Mouse (Mus musculus): ENCODE data around the gene Tekt3. TPM values are rescaled to one million over a fixed set of nuclear protein-coding genes. Genes with fewer than 3 reads are reported as not detected.
A peak's percentile ranks its signal among the peaks of the same experiment; 100 is the strongest.

Tekt3 gene
- polyA plus RNA-seq, 1 experiment from 2014 or later = not detected

- Histone ChIP-seq H3K36me3 (ENCODE audit: control insufficient read depth, insufficient read depth, low read length) (no peaks in the 10 kb centered on the region), H3K27ac (ENCODE audit: low read depth, low read length) (no peak overlapping the region), H3K27me3 (ENCODE audit: control insufficient read depth, insufficient read depth, low read length) (peaks cover 5% of the 10 kb centered on the region), H3K9me3 (replicated peaks; ENCODE audit: control insufficient read depth, low read length) (no peaks in the 10 kb centered on the region), H3K4me3 (ENCODE audit: low read depth, low read length) (peak overlapping the region; percentile 76), H3K4me2 (peak overlapping the region; percentile 96), H3K9ac (ENCODE audit: low read depth, low read length) (no peak overlapping the region), H3K4me1 (ENCODE audit: control insufficient read depth, insufficient read depth, low read length) (peaks cover 34% of the 10 kb centered on the region)
- WGBS (ENCODE audit: insufficient replicate concordance) = 56% methylated on average over 8 of the region's 8 CpGs
- ATAC-seq (replicated peaks; ENCODE audit: insufficient number of reproducible peaks, low FRiP score, low TSS enrichment) = no peak
Measured at GRCm38 (mm10) chr11:63130497-63130896, 69.0 kb downstream of the Tekt3 start.

- peaks cover 5% of the 10 kb centered on the region for H3K27me3 ChIP-seq (ENCODE audit: control insufficient read depth, insufficient read depth, low read length)
- WGBS (ENCODE audit: insufficient replicate concordance) = 4% methylated on average over 33 of the region's 33 CpGs
- no peaks in the 10 kb centered on the region for H3K36me3 ChIP-seq (ENCODE audit: control insufficient read depth, insufficient read depth, low read length)
- H3K4me1 ChIP-seq (ENCODE audit: control insufficient read depth, insufficient read depth, low read length) = peaks cover 33% of the 10 kb centered on the region
- H3K4me3 ChIP-seq (ENCODE audit: low read depth, low read length) = peak overlapping the region; percentile 76
- peak overlapping the region; percentile 12; the same call in 1 of the 2 replicates for H3K27ac ChIP-seq (ENCODE audit: low read depth, low read length)
- H3K9ac ChIP-seq (ENCODE audit: low read depth, low read length) = peak overlapping the region; percentile 74
- peak; percentile 55; the same call in 1 of the 2 replicates for ATAC-seq (replicated peaks; ENCODE audit: insufficient number of reproducible peaks, low FRiP score, low TSS enrichment)
- H3K4me2 ChIP-seq = peak overlapping the region; percentile 96
- no peaks in the 10 kb centered on the region for H3K9me3 ChIP-seq (replicated peaks; ENCODE audit: control insufficient read depth, low read length)
Measured at GRCm38 (mm10) chr11:63131001-63131692, 69.7 kb downstream of the Tekt3 start.

GRCm38 (mm10) chr11:63131693-63132040 lies 70.2 kb downstream of the Tekt3 start:
- Histone ChIP-seq H3K4me1 (ENCODE audit: control insufficient read depth, insufficient read depth, low read length) (peaks cover 35% of the 10 kb centered on the region), H3K27ac (ENCODE audit: low read depth, low read length) (peak overlapping the region; percentile 12; the same call in 1 of the 2 replicates), H3K36me3 (ENCODE audit: control insufficient read depth, insufficient read depth, low read length) (no peaks in the 10 kb centered on the region), H3K4me2 (peak overlapping the region; percentile 96), H3K9me3 (replicated peaks; ENCODE audit: control insufficient read depth, low read length) (no peaks in the 10 kb centered on the region), H3K27me3 (ENCODE audit: control insufficient read depth, insufficient read depth, low read length) (peaks cover 5% of the 10 kb centered on the region), H3K4me3 (ENCODE audit: low read depth, low read length) (peak overlapping the region; percentile 76), H3K9ac (ENCODE audit: low read depth, low read length) (peak overlapping the region; percentile 74)
- WGBS (ENCODE audit: insufficient replicate concordance) = 3% methylated on average over 11 of the region's 11 CpGs
- ATAC-seq (replicated peaks; ENCODE audit: insufficient number of reproducible peaks, low FRiP score, low TSS enrichment) = no peak

- WGBS (ENCODE audit: insufficient replicate concordance) = 2% methylated on average over 11 of the region's 11 CpGs
- Histone ChIP-seq H3K4me1 (ENCODE audit: control insufficient read depth, insufficient read depth, low read length) (peaks cover 35% of the 10 kb centered on the region), H3K9me3 (replicated peaks; ENCODE audit: control insufficient read depth, low read length) (no peaks in the 10 kb centered on the region), H3K9ac (ENCODE audit: low read depth, low read length) (peak overlapping the region; percentile 74), H3K36me3 (ENCODE audit: control insufficient read depth, insufficient read depth, low read length) (no peaks in the 10 kb centered on the region), H3K27ac (ENCODE audit: low read depth, low read length) (peak overlapping the region; percentile 70), H3K4me3 (ENCODE audit: low read depth, low read length) (peak overlapping the region; percentile 76), H3K27me3 (ENCODE audit: control insufficient read depth, insufficient read depth, low read length) (peaks cover 5% of the 10 kb centered on the region), H3K4me2 (peak overlapping the region; percentile 96)
- ATAC-seq (replicated peaks; ENCODE audit: insufficient number of reproducible peaks, low FRiP score, low TSS enrichment) = no peak
Measured at GRCm38 (mm10) chr11:63132151-63132500, 70.7 kb downstream of the Tekt3 start.

GRCm38 (mm10) chr11:63132501-63133435 lies 71.3 kb downstream of the Tekt3 start:
- Histone ChIP-seq H3K27ac (ENCODE audit: low read depth, low read length) (peak overlapping the region; percentile 70), H3K9ac (ENCODE audit: low read depth, low read length) (peak overlapping the region; percentile 74), H3K4me2 (peak overlapping the region; percentile 96), H3K4me1 (ENCODE audit: control insufficient read depth, insufficient read depth, low read length) (peaks cover 35% of the 10 kb centered on the region), H3K9me3 (replicated peaks; ENCODE audit: control insufficient read depth, low read length) (no peaks in the 10 kb centered on the region), H3K4me3 (ENCODE audit: low read depth, low read length) (peak overlapping the region; percentile 76), H3K27me3 (ENCODE audit: control insufficient read depth, insufficient read depth, low read length) (peaks cover 5% of the 10 kb centered on the region), H3K36me3 (ENCODE audit: control insufficient read depth, insufficient read depth, low read length) (no peaks in the 10 kb centered on the region)
- peak; percentile 25; the same call in 1 of the 2 replicates for ATAC-seq (replicated peaks; ENCODE audit: insufficient number of reproducible peaks, low FRiP score, low TSS enrichment)
- WGBS (ENCODE audit: insufficient replicate concordance) = under 1% methylated on average over 66 of the region's 66 CpGs

GRCm38 (mm10) chr11:63134021-63134420 lies 72.6 kb downstream of the Tekt3 start:
- H3K4me1 ChIP-seq (ENCODE audit: control insufficient read depth, insufficient read depth, low read length) = peaks cover 35% of the 10 kb centered on the region
- H3K27me3 ChIP-seq (ENCODE audit: control insufficient read depth, insufficient read depth, low read length) = peaks cover 2% of the 10 kb centered on the region; the same call in 1 of the 2 replicates
- ATAC-seq (replicated peaks; ENCODE audit: insufficient number of reproducible peaks, low FRiP score, low TSS enrichment) = no peak
- no peak overlapping the region for H3K9ac ChIP-seq (ENCODE audit: low read depth, low read length)
- H3K4me3 ChIP-seq (ENCODE audit: low read depth, low read length) = no peak overlapping the region
- no peaks in the 10 kb centered on the region for H3K9me3 ChIP-seq (replicated peaks; ENCODE audit: control insufficient read depth, low read length)
- WGBS (ENCODE audit: insufficient replicate concordance) = 76% methylated on average over 5 of the region's 5 CpGs
- no peak overlapping the region for H3K27ac ChIP-seq (ENCODE audit: low read depth, low read length)
- H3K4me2 ChIP-seq = no peak overlapping the region
- no peaks in the 10 kb centered on the region for H3K36me3 ChIP-seq (ENCODE audit: control insufficient read depth, insufficient read depth, low read length)

- peaks cover 2% of the 10 kb centered on the region; the same call in 1 of the 2 replicates for H3K27me3 ChIP-seq (ENCODE audit: control insufficient read depth, insufficient read depth, low read length)
- no peaks in the 10 kb centered on the region for H3K9me3 ChIP-seq (replicated peaks; ENCODE audit: control insufficient read depth, low read length)
- H3K4me3 ChIP-seq (ENCODE audit: low read depth, low read length) = no peak overlapping the region
- H3K27ac ChIP-seq (ENCODE audit: low read depth, low read length) = no peak overlapping the region
- ATAC-seq (replicated peaks; ENCODE audit: insufficient number of reproducible peaks, low FRiP score, low TSS enrichment) = no peak
- H3K36me3 ChIP-seq (ENCODE audit: control insufficient read depth, insufficient read depth, low read length) = no peaks in the 10 kb centered on the region
- no peak overlapping the region for H3K9ac ChIP-seq (ENCODE audit: low read depth, low read length)
- H3K4me2 ChIP-seq = no peak overlapping the region
- H3K4me1 ChIP-seq (ENCODE audit: control insufficient read depth, insufficient read depth, low read length) = peaks cover 29% of the 10 kb centered on the region
- 69% methylated on average over 15 of the region's 15 CpGs for WGBS (ENCODE audit: insufficient replicate concordance)
Measured at GRCm38 (mm10) chr11:63134742-63135482, 73.5 kb downstream of the Tekt3 start.

GRCm38 (mm10) chr11:63135622-63136021 lies 74.2 kb downstream of the Tekt3 start:
- Histone ChIP-seq H3K4me2 (no peak overlapping the region), H3K27ac (ENCODE audit: low read depth, low read length) (no peak overlapping the region), H3K36me3 (ENCODE audit: control insufficient read depth, insufficient read depth, low read length) (no peaks in the 10 kb centered on the region), H3K4me1 (ENCODE audit: control insufficient read depth, insufficient read depth, low read length) (peaks cover 23% of the 10 kb centered on the region), H3K9ac (ENCODE audit: low read depth, low read length) (no peak overlapping the region), H3K4me3 (ENCODE audit: low read depth, low read length) (no peak overlapping the region), H3K27me3 (ENCODE audit: control insufficient read depth, insufficient read depth, low read length) (peaks cover 2% of the 10 kb centered on the region; the same call in 1 of the 2 replicates), H3K9me3 (replicated peaks; ENCODE audit: control insufficient read depth, low read length) (no peaks in the 10 kb centered on the region)
- no peak for ATAC-seq (replicated peaks; ENCODE audit: insufficient number of reproducible peaks, low FRiP score, low TSS enrichment)
- 5% methylated on average over 8 of the region's 8 CpGs for WGBS (ENCODE audit: insufficient replicate concordance)

Measured in heart, embryonic 11.5 days (tissue).